Mouse (Mus musculus): ENCODE results near the gene Arpc1a.
A peak's percentile ranks its signal among the peaks of the same experiment; 100 is the strongest.

DNA sequence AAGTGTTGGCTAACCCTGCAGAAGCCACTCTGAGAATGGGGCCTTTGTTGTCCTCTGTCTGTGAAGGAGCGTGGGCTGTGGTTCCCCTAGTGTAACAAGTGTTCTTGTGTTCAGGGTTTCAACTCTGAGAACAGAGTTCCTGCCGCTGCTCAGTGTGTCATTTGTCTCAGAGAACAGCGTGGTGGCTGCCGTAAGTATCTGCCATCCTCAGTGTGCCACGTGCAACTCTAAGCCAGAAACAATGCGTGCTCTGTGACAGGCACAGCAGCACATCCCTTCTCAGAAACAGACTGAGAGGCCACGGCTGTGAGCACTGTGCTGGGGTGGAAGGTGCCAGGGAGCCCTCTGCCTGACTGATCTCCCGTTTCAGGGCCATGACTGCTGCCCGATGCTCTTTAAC lies 20.7 kb downstream of the Arpc1a start:
- TF ChIP-seq CTCF (IDR thresholded peaks at IDR 0.05; ENCODE audit: extremely low read depth, insufficient read depth, low read length) (no peak), POLR2A (IDR thresholded peaks at IDR 0.05; ENCODE audit: extremely low read depth, insufficient read depth, low read length) (peak; percentile 31; the same call in 1 of the 2 replicates)
